Mouse (Mus musculus): Measurements from ENCODE around the gene Shank3. TPM values are rescaled to one million over a fixed set of nuclear protein-coding genes. Genes with fewer than 3 reads are reported as not detected.
A peak's percentile ranks its signal among the peaks of the same experiment; 100 is the strongest.

Shank3 gene
- polyA plus RNA-seq, 1 experiment, result 0.08 TPM

DNA sequence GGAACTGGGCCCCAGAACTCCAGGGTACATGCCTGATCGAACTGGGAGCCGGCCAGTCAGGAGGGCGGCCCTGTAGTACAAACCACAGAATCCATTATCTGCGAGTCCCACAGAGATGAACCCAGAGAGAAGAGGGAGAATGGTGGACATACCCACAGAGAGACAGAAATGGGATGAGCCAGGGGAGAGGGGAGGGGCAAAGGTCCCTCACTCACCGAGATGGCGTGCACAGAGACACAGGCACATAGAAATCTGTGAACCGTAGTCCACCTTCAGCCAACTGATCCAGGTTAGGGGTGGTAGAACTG lies 24.2 kb upstream of the Shank3 start:
- no peaks in the 10 kb centered on the region for H3K9me3 ChIP-seq (ENCODE audit: control insufficient read depth, low read length)
- no peaks in the 10 kb centered on the region for H3K27me3 ChIP-seq (ENCODE audit: control insufficient read depth)
- TF ChIP-seq GATA1 (IDR thresholded peaks at IDR 0.05; ENCODE audit: low read length) (no peak), TAL1 (IDR thresholded peaks at IDR 0.05; ENCODE audit: low read length) (no peak)
- H3K4me1 ChIP-seq (ENCODE audit: control insufficient read depth), result peaks cover 27% of the 10 kb centered on the region
- H3K4me3 ChIP-seq (replicated peaks), result peak overlapping the region; percentile 71
- no peaks in the 10 kb centered on the region; the same call in 1 of the 2 replicates for H3K36me3 ChIP-seq (ENCODE audit: control insufficient read depth)

DNA sequence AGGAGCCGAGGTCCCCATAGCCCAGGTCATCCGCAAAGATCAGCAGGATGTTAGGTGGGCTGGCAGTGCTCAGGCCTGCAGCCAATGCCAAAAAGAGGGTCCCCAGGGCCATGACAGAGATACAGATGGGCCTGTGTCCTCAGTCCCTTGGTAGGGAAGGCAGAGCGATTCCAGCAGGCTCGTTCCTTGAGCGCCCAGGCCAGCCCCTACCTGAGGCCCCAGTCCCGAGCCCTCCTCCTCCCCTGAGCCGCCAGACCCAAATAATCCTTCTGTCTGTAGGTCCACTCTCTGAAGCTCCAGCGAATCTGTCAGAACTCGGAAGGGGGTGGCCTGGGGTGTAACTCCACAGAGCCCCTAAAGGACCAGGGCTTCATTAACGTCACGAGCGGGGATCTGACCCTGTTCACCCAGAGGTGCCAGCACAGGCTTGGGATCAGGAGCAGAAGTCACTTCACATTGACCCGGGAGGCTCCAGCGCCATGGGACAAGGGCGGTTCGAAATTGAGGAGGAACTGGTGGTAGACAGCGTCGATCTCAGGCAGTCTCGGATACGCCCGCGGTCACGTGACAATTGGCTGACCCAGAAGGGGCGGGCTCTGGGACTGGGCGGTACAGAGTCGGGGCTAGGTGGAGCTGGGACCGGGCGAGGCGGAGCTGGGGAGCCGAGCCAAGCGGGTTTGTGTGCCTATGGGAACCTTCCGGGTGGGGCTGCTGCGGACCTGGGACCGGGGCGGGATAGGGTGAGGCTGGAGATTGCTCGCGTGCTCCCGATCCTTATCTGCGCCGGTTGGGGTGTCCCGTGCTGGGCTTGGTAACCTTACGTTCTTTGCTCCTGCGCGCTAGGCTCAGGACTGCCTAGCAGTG lies 23.6 kb upstream of the Shank3 start:
- Histone ChIP-seq H3K9me3 (ENCODE audit: control insufficient read depth, low read length) (no peaks in the 10 kb centered on the region), H3K4me1 (ENCODE audit: control insufficient read depth) (peaks cover 27% of the 10 kb centered on the region), H3K36me3 (ENCODE audit: control insufficient read depth) (no peaks in the 10 kb centered on the region; the same call in 1 of the 2 replicates), H3K4me3 (replicated peaks) (peak overlapping the region; percentile 71), H3K27me3 (ENCODE audit: control insufficient read depth) (no peaks in the 10 kb centered on the region)
- TF ChIP-seq GATA1 (IDR thresholded peaks at IDR 0.05; ENCODE audit: low read length), result peak; percentile 51
- no peak for TF ChIP-seq TAL1 (IDR thresholded peaks at IDR 0.05; ENCODE audit: low read length)

DNA sequence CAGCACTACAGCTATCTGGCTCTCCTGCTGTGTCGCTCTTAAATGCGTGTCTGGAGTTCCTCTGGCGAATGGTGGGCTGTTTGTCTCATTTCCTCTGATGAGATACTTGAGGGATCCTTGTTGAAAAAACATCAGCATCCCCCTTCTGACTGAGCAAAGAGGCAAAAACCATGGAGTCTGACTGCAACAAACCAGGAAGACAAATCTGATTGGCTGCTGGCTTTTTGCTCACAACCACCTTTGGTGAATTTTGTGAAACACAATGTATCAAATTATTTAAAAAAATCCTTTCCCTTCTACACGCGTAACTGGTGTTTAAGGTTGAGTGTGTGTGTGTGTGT lies 23.0 kb upstream of the Shank3 start:
- H3K27me3 ChIP-seq (ENCODE audit: control insufficient read depth), result no peaks in the 10 kb centered on the region
- H3K4me3 ChIP-seq (replicated peaks), result peak overlapping the region; percentile 71
- H3K9me3 ChIP-seq (ENCODE audit: control insufficient read depth, low read length), result no peaks in the 10 kb centered on the region
- TF ChIP-seq GATA1 (IDR thresholded peaks at IDR 0.05; ENCODE audit: low read length) (no peak), TAL1 (IDR thresholded peaks at IDR 0.05; ENCODE audit: low read length) (no peak)
- H3K4me1 ChIP-seq (ENCODE audit: control insufficient read depth), result peaks cover 27% of the 10 kb centered on the region
- H3K36me3 ChIP-seq (ENCODE audit: control insufficient read depth), result no peaks in the 10 kb centered on the region; the same call in 1 of the 2 replicates

DNA sequence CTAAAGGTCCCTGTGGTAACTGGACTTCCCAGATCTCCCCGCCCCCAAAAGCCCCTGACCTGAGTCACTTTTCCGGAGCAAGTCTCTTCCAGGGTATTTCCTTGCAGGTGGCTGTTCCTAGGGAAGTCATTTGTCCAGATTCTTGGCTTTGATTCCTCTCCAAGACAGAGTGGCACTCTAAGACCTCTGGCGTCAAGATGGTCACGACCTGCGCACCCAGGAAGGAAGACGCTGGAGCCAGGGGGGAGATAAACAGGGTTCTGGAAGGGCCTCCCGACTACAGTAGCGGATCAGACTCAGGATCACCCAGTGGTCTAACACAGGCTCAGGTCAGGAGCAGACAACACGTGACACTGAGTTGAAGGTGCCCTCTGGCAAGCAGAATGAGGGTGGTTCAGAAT lies 22.3 kb upstream of the Shank3 start, which contains the start of gene Arsa:
Arsa (minus strand) TSS at position 335 of the 401 bp plus-strand sequence.
- Histone ChIP-seq H3K4me1 (ENCODE audit: control insufficient read depth) (peaks cover 27% of the 10 kb centered on the region), H3K4me3 (replicated peaks) (peak within 1 kb of the TSS; percentile 71), H3K9me3 (ENCODE audit: control insufficient read depth, low read length) (no peaks in the 10 kb centered on the region), H3K27me3 (ENCODE audit: control insufficient read depth) (no peaks in the 10 kb centered on the region), H3K36me3 (ENCODE audit: control insufficient read depth) (no peaks in the 10 kb centered on the region; the same call in 1 of the 2 replicates)
- TF ChIP-seq TAL1 (IDR thresholded peaks at IDR 0.05; ENCODE audit: low read length) (no peak), GATA1 (IDR thresholded peaks at IDR 0.05; ENCODE audit: low read length) (no peak)

DNA sequence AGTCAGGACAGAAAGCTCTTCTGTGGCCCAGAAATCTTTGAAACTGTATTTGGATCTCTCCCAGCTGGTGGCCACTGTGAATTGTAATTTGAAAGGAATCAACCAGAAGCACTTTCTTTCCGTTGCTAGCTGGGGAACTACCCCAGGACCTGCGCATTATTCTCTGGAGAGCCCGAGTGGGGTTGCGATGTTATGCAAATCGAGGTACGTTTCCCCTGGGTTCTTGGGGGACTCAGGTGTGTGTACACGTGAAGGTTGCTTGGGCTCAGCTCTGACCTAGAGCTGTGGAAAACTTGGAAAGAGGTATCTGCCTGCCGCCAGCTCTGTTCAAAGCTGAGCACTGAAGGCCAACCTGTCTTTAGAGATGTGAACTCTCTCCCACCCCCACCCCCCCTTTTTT lies 21.6 kb upstream of the Shank3 start:
- Histone ChIP-seq H3K36me3 (ENCODE audit: control insufficient read depth) (no peaks in the 10 kb centered on the region; the same call in 1 of the 2 replicates), H3K4me1 (ENCODE audit: control insufficient read depth) (peaks cover 27% of the 10 kb centered on the region), H3K4me3 (replicated peaks) (no peak overlapping the region), H3K27me3 (ENCODE audit: control insufficient read depth) (no peaks in the 10 kb centered on the region), H3K9me3 (ENCODE audit: control insufficient read depth, low read length) (no peaks in the 10 kb centered on the region)
- no peak for TF ChIP-seq GATA1 (IDR thresholded peaks at IDR 0.05; ENCODE audit: low read length)
- no peak for TF ChIP-seq TAL1 (IDR thresholded peaks at IDR 0.05; ENCODE audit: low read length)

DNA sequence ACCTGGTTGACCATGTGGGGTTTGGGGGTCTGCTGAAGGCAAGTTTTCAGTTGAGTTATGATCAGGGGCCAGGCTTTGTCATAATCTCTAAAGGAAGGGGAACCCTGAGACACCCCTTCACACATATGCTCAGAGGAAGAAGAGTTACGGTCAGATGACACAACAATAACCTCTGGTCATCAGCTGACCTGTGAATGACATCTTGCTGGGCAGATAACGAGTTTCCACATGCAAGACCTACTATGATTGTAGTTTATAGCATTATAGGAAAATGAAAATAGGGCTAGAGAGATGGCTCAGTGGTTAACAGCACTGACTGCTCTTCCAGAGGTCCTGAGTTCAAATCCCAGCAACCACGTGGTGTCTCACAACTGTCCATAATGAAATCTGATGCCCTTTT lies 20.8 kb upstream of the Shank3 start:
- Histone ChIP-seq H3K27me3 (ENCODE audit: control insufficient read depth) (no peaks in the 10 kb centered on the region), H3K36me3 (ENCODE audit: control insufficient read depth) (no peaks in the 10 kb centered on the region; the same call in 1 of the 2 replicates), H3K4me3 (replicated peaks) (no peak overlapping the region), H3K9me3 (ENCODE audit: control insufficient read depth, low read length) (no peaks in the 10 kb centered on the region), H3K4me1 (ENCODE audit: control insufficient read depth) (peaks cover 27% of the 10 kb centered on the region)
- TF ChIP-seq GATA1 (IDR thresholded peaks at IDR 0.05; ENCODE audit: low read length), result no peak
- TF ChIP-seq TAL1 (IDR thresholded peaks at IDR 0.05; ENCODE audit: low read length), result no peak

DNA sequence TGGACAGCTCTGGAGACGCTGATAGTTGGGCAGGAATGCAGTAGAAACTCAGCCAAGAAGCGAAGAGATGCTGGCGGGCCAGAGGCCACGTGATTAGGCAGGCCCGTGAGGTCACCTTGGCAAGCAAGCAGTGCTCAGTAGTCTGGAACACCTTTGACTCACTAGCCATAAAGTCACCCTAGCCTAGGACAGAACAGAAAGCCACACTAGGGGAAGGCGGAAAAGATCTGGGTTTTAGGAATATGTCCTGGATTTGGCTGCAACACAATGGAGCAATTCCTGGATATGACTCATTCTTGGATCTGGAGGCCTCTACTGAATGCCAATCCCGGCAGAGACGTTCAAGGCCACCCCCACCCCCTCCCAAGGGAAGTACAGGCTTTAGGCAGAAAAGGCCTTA lies 18.8 kb upstream of the Shank3 start:
- Histone ChIP-seq H3K4me3 (replicated peaks) (no peak overlapping the region), H3K27me3 (ENCODE audit: control insufficient read depth) (no peaks in the 10 kb centered on the region), H3K4me1 (ENCODE audit: control insufficient read depth) (peaks cover 16% of the 10 kb centered on the region), H3K9me3 (ENCODE audit: control insufficient read depth, low read length) (no peaks in the 10 kb centered on the region), H3K36me3 (ENCODE audit: control insufficient read depth) (no peaks in the 10 kb centered on the region)
- TF ChIP-seq GATA1 (IDR thresholded peaks at IDR 0.05; ENCODE audit: low read length), result no peak
- no peak for TF ChIP-seq TAL1 (IDR thresholded peaks at IDR 0.05; ENCODE audit: low read length)

DNA sequence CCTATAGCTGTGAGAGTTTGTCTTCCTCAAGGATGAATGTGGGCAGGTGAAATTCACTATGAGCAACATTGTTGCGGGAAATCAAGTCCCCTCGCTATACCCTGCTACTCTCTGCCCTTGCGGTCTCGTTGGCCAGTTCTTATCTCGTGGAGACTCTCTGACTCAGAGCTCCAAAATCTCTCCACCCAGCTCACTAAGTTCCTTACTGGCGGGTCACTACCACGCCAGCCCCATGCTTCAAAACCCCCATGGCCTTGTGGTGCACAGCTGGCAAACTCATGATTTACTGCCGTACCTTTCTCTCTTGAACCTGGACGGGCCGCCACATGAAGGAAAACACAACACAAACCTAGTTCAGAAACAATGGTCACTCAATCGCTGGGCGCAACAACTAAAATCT lies 11.2 kb upstream of the Shank3 start:
- H3K27me3 ChIP-seq (ENCODE audit: control insufficient read depth), result peaks cover 5% of the 10 kb centered on the region
- no peak overlapping the region for H3K4me3 ChIP-seq (replicated peaks)
- no peaks in the 10 kb centered on the region for H3K9me3 ChIP-seq (ENCODE audit: control insufficient read depth, low read length)
- TF ChIP-seq GATA1 (IDR thresholded peaks at IDR 0.05; ENCODE audit: low read length) (no peak), TAL1 (IDR thresholded peaks at IDR 0.05; ENCODE audit: low read length) (no peak)
- H3K36me3 ChIP-seq (ENCODE audit: control insufficient read depth), result no peaks in the 10 kb centered on the region
- no peaks in the 10 kb centered on the region for H3K4me1 ChIP-seq (ENCODE audit: control insufficient read depth)

DNA sequence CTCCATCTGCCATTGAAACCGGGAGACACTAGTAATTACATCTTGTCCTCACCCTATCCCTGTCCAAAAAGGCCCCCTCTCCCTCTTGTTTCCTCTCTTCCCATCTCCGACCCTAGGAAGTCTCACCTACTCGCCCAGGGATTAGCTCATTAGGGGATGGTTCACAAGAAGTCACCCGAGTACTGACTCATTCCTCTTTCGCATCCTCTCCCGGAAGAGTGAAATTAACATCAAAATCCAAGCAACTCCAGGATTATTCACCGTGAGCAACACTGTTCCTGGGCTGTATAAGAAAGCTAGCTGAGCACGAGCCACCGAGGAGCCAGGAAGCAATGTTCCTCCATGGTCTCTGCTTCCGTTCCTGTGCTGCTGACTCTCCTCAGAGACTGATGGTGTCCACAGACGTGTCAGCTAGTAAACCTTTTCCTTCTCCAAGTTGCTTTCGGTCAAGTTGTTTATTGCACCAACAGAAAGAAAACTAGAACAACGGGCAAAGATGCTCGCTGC lies 10.8 kb upstream of the Shank3 start:
- Histone ChIP-seq H3K9me3 (ENCODE audit: control insufficient read depth, low read length) (no peaks in the 10 kb centered on the region), H3K27me3 (ENCODE audit: control insufficient read depth) (peaks cover 5% of the 10 kb centered on the region), H3K4me1 (ENCODE audit: control insufficient read depth) (no peaks in the 10 kb centered on the region), H3K36me3 (ENCODE audit: control insufficient read depth) (no peaks in the 10 kb centered on the region), H3K4me3 (replicated peaks) (no peak overlapping the region)
- TF ChIP-seq TAL1 (IDR thresholded peaks at IDR 0.05; ENCODE audit: low read length) (no peak), GATA1 (IDR thresholded peaks at IDR 0.05; ENCODE audit: low read length) (no peak)

Data from erythroblast, embryonic 14.5 days (primary cell).